Mouse (Mus musculus) MEL (cell line): Measurements from ENCODE around the gene Kif6. TPM values are rescaled to one million over a fixed set of nuclear protein-coding genes. Genes with fewer than 3 reads are reported as not detected.

Experiments used
- DNase-seq: peaks from one replicate; pipeline ENCODE4 v3.0.0; 2011; ENCODE audit warnings: low read depth, low spot score
- H3K27ac ChIP-seq: 2 replicates; pipeline ENCODE4 v1.5.1; 2012; ENCODE audit warnings: low read depth, mild to moderate bottlenecking, control low read depth, low read length, moderate library complexity; ENCODE audit not compliant: control insufficient read depth
- H3K27me3 ChIP-seq, 2 experiments: fragments of 150-350 bp in 1 of 2; sonication (generic) in 1 of 2; 2 replicates each; pipeline ENCODE4 v1.6.1; 2012; ENCODE audit warnings: low read length in 2 of 2, mild to moderate bottlenecking in 2 of 2, improper control_type of control experiment in 1 of 2, moderate library complexity in 1 of 2; ENCODE audit not compliant: insufficient read depth in 2 of 2, control insufficient read depth in 1 of 2
- H3K36me3 ChIP-seq, 2 experiments: 2 replicates each; pipeline ENCODE4 v1.6.1; 2012 to 2014; ENCODE audit warnings: low read length in 2 of 2, improper control_type of control experiment in 1 of 2, inconsistent platforms in 1 of 2, mild to moderate bottlenecking in 1 of 2; ENCODE audit not compliant: insufficient read depth in 2 of 2, control insufficient read depth in 1 of 2
- H3K4me1 ChIP-seq, 2 experiments: fragments of 150-350 bp in 1 of 2; sonication (generic) in 1 of 2; 2 replicates each; pipeline ENCODE4 v1.6.1; 2012; ENCODE audit warnings: low read length in 2 of 2, improper control_type of control experiment in 1 of 2, mild to moderate bottlenecking in 1 of 2; ENCODE audit not compliant: insufficient read depth in 2 of 2, control insufficient read depth in 1 of 2
- H3K4me3 ChIP-seq, 2 experiments: fragments of 150-350 bp in 1 of 2; sonication (generic) in 1 of 2; 2 replicates each; pipeline ENCODE4 v1.5.1; 2012; ENCODE audit warnings: low read depth in 2 of 2, low read length in 2 of 2, mild to moderate bottlenecking in 2 of 2, moderate library complexity in 2 of 2, control low read depth in 1 of 2, improper control_type of control experiment in 1 of 2; ENCODE audit not compliant: control insufficient read depth in 1 of 2, insufficient read depth in 1 of 2
- H3K79me2 ChIP-seq: 2 replicates; pipeline ENCODE4 v1.6.1; 2012; ENCODE audit warnings: mild to moderate bottlenecking, low read length, moderate library complexity; ENCODE audit not compliant: control insufficient read depth, poor library complexity, insufficient read depth
- H3K9ac ChIP-seq: 2 replicates; pipeline ENCODE4 v1.6.1; 2012; ENCODE audit warnings: low read depth, mild to moderate bottlenecking, control low read depth, low read length, moderate library complexity; ENCODE audit not compliant: control insufficient read depth, poor library complexity, severe bottlenecking
- H3K9me3 ChIP-seq: fragments of 150-350 bp; sonication (generic); replicated peaks from 2 replicates; pipeline ENCODE4 v1.6.1; 2012; ENCODE audit warnings: mild to moderate bottlenecking, low read length, improper control_type of control experiment, moderate library complexity; ENCODE audit not compliant: insufficient read depth
- BHLHE40 ChIP-seq: IDR thresholded peaks from 2 replicates; pipeline ENCODE4 v1.6.1; 2012; ENCODE audit warnings: low read depth, mild to moderate bottlenecking, inconsistent platforms, low read length, improper control_type of control experiment, borderline replicate concordance
- CHD1 ChIP-seq: IDR thresholded peaks from 2 replicates; pipeline ENCODE4 v1.6.1; 2012; ENCODE audit warnings: low read depth, mild to moderate bottlenecking, inconsistent platforms, low read length, improper control_type of control experiment
- EP300 ChIP-seq, 2 experiments: IDR thresholded peaks; 2 replicates each; pipeline ENCODE4 v1.6.1; 2011; ENCODE audit warnings: improper control_type of control experiment in 2 of 2, low read length in 2 of 2, low read depth in 1 of 2, mild to moderate bottlenecking in 1 of 2
- ETS1 ChIP-seq: IDR thresholded peaks from 2 replicates; pipeline ENCODE4 v1.6.1; 2012; ENCODE audit warnings: low read depth, mild to moderate bottlenecking, inconsistent platforms, low read length, improper control_type of control experiment, moderate library complexity
- HCFC1 ChIP-seq: IDR thresholded peaks from 2 replicates; pipeline ENCODE4 v1.6.1; 2012; ENCODE audit warnings: low read depth, mild to moderate bottlenecking, inconsistent platforms, low read length, improper control_type of control experiment, moderate library complexity
- JUND ChIP-seq: IDR thresholded peaks from 2 replicates; pipeline ENCODE4 v1.6.1; 2011; ENCODE audit warnings: low read depth, mild to moderate bottlenecking, improper control_type of control experiment, low read length
- MAZ ChIP-seq: IDR thresholded peaks from 2 replicates; pipeline ENCODE4 v1.6.1; 2012; ENCODE audit warnings: low read depth, mild to moderate bottlenecking, inconsistent platforms, low read length, improper control_type of control experiment
- MXI1 ChIP-seq: IDR thresholded peaks from 2 replicates; pipeline ENCODE4 v1.6.1; 2011; ENCODE audit warnings: mild to moderate bottlenecking, low read depth, low read length, improper control_type of control experiment
- MYC ChIP-seq: IDR thresholded peaks from 2 replicates; pipeline ENCODE4 v1.6.1; 2011; ENCODE audit warnings: low read depth, mild to moderate bottlenecking, low read length, improper control_type of control experiment, moderate library complexity
- NELFE ChIP-seq: IDR thresholded peaks from 2 replicates; pipeline ENCODE4 v1.6.1; 2011; ENCODE audit warnings: low read depth, low read length, improper control_type of control experiment
- NRF1 ChIP-seq: IDR thresholded peaks from 2 replicates; pipeline ENCODE4 v1.6.1; 2014; ENCODE audit warnings: low read depth, mild to moderate bottlenecking, inconsistent platforms, low read length, improper control_type of control experiment, moderate library complexity; ENCODE audit not compliant: poor library complexity, insufficient read depth, severe bottlenecking
- POLR2AphosphoS2 ChIP-seq: IDR thresholded peaks from 2 replicates; pipeline ENCODE4 v1.6.1; 2011; ENCODE audit warnings: low read length, improper control_type of control experiment
- RCOR1 ChIP-seq: IDR thresholded peaks from 2 replicates; pipeline ENCODE4 v1.6.1; 2012; ENCODE audit warnings: low read depth, mild to moderate bottlenecking, inconsistent platforms, low read length, improper control_type of control experiment
- USF1 ChIP-seq: IDR thresholded peaks from 2 replicates; pipeline ENCODE4 v1.6.1; 2014; ENCODE audit warnings: low read depth, mild to moderate bottlenecking, inconsistent platforms, low read length, improper control_type of control experiment, moderate library complexity
- USF2 ChIP-seq, 2 experiments: IDR thresholded peaks; 2 replicates each; pipeline ENCODE4 v1.6.1; 2011 to 2012; ENCODE audit warnings: improper control_type of control experiment in 2 of 2, low read length in 2 of 2, borderline replicate concordance in 1 of 2, inconsistent platforms in 1 of 2, low read depth in 1 of 2, mild to moderate bottlenecking in 1 of 2; ENCODE audit not compliant: insufficient read depth in 1 of 2
- ZC3H11A ChIP-seq: IDR thresholded peaks from 2 replicates; pipeline ENCODE4 v1.6.1; 2012; ENCODE audit warnings: low read depth, mild to moderate bottlenecking, inconsistent platforms, low read length, improper control_type of control experiment
- ZNF384 ChIP-seq: IDR thresholded peaks from 2 replicates; pipeline ENCODE4 v1.6.1; 2012; ENCODE audit warnings: low read depth, mild to moderate bottlenecking, inconsistent platforms, low read length, improper control_type of control experiment
- polyA plus RNA-seq, 2 experiments: library from polyadenylated mRNA; stranded (reverse) in 1 of 2; unstranded in 1 of 2; fragments of >175 nt in 1 of 2; fragments of >200 nt in 1 of 2; gene quantifications; 2 replicates each; pipeline versions ENCODE4 v1.2.1 to v1.2.4; 2012; ENCODE audit warnings: low replicate concordance in 2 of 2, low read depth in 1 of 2; ENCODE audit not compliant: insufficient read length in 2 of 2, insufficient read depth in 1 of 2, missing spikeins in 1 of 2
- total RNA-seq: library from RNA; depleted of rRNA; stranded (reverse); fragments of 300-350 nt; gene quantifications from 2 replicates; pipeline ENCODE4 v1.2.3, GENCODE M21; 2012

Gene Kif6
- total and polyA plus RNA-seq, 3 experiments, result not detected

GRCm38 (mm10) chr17:49727428-49728045 lies 112.6 kb downstream of the Kif6 start:
- no peak for DNase-seq
- H3K9ac ChIP-seq, result no peak overlapping the region
- H3K4me1 ChIP-seq, result no peaks in the 10 kb centered on the region
- no peak overlapping the region for H3K4me3 ChIP-seq
- no peak overlapping the region for H3K27ac ChIP-seq
- H3K9me3 ChIP-seq, result no peaks in the 10 kb centered on the region
- H3K79me2 ChIP-seq, result no peaks in the 10 kb centered on the region
- H3K27me3 ChIP-seq, result no peaks in the 10 kb centered on the region
- no peaks in the 10 kb centered on the region for H3K36me3 ChIP-seq
- TF ChIP-seq ZNF384 (no peak), MAZ (no peak)

GRCm38 (mm10) chr17:49729856-49730255 lies 114.9 kb downstream of the Kif6 start:
- TF ChIP-seq EP300 (IDR thresholded peaks at IDR 0.05; ENCODE audit: low read depth in 1 of 2, low read length in 2 of 2) (no peak), JUND (no peak), USF1 (no peak), BHLHE40 (no peak), RCOR1 (no peak), ZC3H11A (no peak), MYC (no peak), MAZ (no peak), MXI1 (no peak), ZNF384 (no peak), NELFE (no peak), HCFC1 (no peak), CHD1 (no peak), ETS1 (no peak), POLR2AphosphoS2 (no peak), NRF1 (no peak), USF2 (IDR thresholded peaks at IDR 0.05; ENCODE audit: borderline replicate concordance in 1 of 2, insufficient read depth in 1 of 2, low read depth in 1 of 2, low read length in 2 of 2) (no peak)
- no peaks in the 10 kb centered on the region for H3K36me3 ChIP-seq
- no peak overlapping the region for H3K27ac ChIP-seq
- DNase-seq, result no peak
- no peaks in the 10 kb centered on the region for H3K27me3 ChIP-seq
- H3K4me1 ChIP-seq, result no peaks in the 10 kb centered on the region
- H3K9ac ChIP-seq, result no peak overlapping the region
- no peak overlapping the region for H3K4me3 ChIP-seq
- H3K79me2 ChIP-seq, result no peaks in the 10 kb centered on the region
- no peaks in the 10 kb centered on the region for H3K9me3 ChIP-seq
